Mouse (Mus musculus): ENCODE results near the gene Dach1. TPM values are rescaled to one million over a fixed set of nuclear protein-coding genes. Genes with fewer than 3 reads are reported as not detected.

Gene Dach1
- polyA plus RNA-seq (2012; rRNA removed), result 1.4 and 3.0 TPM in 2 replicates

DNA sequence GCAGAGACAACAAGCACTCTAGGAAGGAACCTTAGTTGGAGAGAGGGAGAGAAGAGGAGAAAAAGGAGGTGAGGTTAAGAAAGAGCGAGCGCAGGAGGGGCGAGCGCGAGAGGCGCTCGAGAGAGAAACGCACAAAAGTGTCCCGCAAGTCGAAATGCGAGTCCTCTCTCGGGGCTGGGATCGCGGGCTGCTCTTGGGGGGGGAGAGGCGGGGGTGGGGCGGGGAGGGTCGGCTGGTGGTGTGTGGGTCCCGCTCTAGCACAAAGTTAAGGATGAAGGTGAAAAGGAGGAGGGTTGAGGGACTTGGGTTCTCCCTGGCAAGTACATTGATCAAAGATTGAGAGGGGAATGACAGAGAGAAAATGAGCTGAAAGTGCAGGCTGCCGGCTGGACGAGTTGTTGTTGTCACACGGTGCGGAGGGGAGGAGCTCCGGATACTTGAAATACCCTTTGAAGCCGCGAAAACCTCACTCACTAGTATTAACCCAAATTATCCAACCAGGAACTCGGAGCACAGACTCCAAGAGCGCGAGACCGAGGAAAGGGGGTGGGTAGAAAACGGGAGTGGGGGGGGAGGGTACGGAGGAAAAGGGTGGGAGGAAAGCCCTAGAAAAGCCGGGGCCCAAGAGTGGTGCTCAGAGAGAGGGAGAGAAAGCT is at the start of gene Dach1:
TSS of gene Dach1 (minus strand) at position 345 of the 656 bp plus-strand sequence.
- H3K27ac ChIP-seq (ENCODE audit: insufficient read depth, low read length), result peak within 1 kb of the TSS; percentile 89; the same call in 1 of the 2 replicates
- H3K4me3 ChIP-seq (ENCODE audit: insufficient read depth, low read length), result peak within 1 kb of the TSS; percentile 62
- TF ChIP-seq POLR2A (IDR thresholded peaks at IDR 0.05; ENCODE audit: extremely low read depth, insufficient read depth, low read length) (no peak), CTCF (IDR thresholded peaks at IDR 0.05; ENCODE audit: extremely low read depth, insufficient read depth, low read length) (no peak)
- H3K4me1 ChIP-seq (ENCODE audit: control insufficient read depth, insufficient read depth, low read length), result no peaks in the 10 kb centered on the region

DNA sequence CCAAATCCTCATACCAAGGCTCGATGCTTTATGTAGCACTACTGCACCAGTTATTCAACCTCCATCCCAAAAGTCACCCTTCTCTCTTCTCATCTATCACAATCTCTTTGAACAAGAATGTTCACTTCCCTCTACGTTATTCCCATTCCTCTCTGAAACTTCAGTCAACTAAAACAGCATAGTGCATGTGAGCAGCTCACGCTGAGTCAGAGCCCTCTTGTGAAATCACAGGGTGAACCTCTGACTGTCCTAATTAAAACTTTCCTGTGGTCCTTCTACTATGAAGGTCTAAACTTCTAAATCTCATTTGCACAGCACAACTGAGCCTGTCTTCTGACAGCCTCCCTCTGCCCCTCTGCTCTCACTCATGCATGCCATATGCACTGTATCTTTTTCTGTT is 30.5 kb upstream of the Dach1 start:
- Histone ChIP-seq H3K4me3 (ENCODE audit: insufficient read depth, low read length) (no peak overlapping the region), H3K4me1 (ENCODE audit: control insufficient read depth, insufficient read depth, low read length) (no peaks in the 10 kb centered on the region), H3K27ac (ENCODE audit: insufficient read depth, low read length) (no peak overlapping the region)
- no peak for TF ChIP-seq POLR2A (IDR thresholded peaks at IDR 0.05; ENCODE audit: extremely low read depth, insufficient read depth, low read length)
- no peak for TF ChIP-seq CTCF (IDR thresholded peaks at IDR 0.05; ENCODE audit: extremely low read depth, insufficient read depth, low read length)

DNA sequence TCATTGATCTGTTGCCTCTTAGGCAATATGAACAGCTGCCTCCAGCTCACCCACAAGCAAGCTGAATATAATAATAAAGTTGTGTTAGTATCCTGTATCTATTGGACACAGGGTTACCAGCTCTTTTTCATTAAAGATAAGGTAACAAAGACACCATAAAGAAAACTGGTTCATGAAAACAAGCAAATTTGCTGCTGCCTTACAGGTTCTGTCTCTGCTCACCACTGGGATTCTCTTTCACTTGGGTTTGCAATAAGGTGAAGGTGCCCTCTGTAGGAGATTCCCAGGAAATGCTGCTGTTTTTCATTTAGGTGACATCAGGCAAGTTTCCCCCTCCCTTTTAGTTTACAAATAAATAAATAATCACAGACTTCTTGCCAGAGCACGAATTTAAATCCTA is 12.0 kb upstream of the Dach1 start:
- no peak overlapping the region for H3K27ac ChIP-seq (ENCODE audit: insufficient read depth, low read length)
- H3K4me3 ChIP-seq (ENCODE audit: insufficient read depth, low read length), result no peak overlapping the region
- no peaks in the 10 kb centered on the region for H3K4me1 ChIP-seq (ENCODE audit: control insufficient read depth, insufficient read depth, low read length)
- no peak for TF ChIP-seq POLR2A (IDR thresholded peaks at IDR 0.05; ENCODE audit: extremely low read depth, insufficient read depth, low read length)
- peak; percentile 62 for TF ChIP-seq CTCF (IDR thresholded peaks at IDR 0.05; ENCODE audit: extremely low read depth, insufficient read depth, low read length)

DNA sequence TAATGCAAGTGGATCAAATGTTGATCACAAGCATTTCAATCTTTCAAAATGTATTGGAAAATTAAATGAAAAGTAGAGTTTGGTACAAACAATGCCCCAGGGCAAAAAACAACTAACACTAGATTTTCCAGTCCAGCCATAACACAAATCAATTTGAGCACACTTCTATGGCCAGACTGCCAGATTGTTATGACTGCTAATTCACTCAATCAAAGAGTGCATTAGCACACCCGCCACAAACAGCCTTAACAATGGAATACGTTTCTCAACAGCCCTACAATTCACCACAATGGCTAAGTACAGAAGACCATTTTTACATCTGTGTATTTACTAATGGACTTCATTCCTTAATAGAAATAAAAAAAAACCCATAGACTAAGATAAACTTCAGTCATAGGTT is 4.3 kb upstream of the Dach1 start:
- H3K4me3 ChIP-seq (ENCODE audit: insufficient read depth, low read length), result no peak overlapping the region
- H3K4me1 ChIP-seq (ENCODE audit: control insufficient read depth, insufficient read depth, low read length), result no peaks in the 10 kb centered on the region
- no peak for TF ChIP-seq POLR2A (IDR thresholded peaks at IDR 0.05; ENCODE audit: extremely low read depth, insufficient read depth, low read length)
- no peak for TF ChIP-seq CTCF (IDR thresholded peaks at IDR 0.05; ENCODE audit: extremely low read depth, insufficient read depth, low read length)
- H3K27ac ChIP-seq (ENCODE audit: insufficient read depth, low read length), result no peak overlapping the region

DNA sequence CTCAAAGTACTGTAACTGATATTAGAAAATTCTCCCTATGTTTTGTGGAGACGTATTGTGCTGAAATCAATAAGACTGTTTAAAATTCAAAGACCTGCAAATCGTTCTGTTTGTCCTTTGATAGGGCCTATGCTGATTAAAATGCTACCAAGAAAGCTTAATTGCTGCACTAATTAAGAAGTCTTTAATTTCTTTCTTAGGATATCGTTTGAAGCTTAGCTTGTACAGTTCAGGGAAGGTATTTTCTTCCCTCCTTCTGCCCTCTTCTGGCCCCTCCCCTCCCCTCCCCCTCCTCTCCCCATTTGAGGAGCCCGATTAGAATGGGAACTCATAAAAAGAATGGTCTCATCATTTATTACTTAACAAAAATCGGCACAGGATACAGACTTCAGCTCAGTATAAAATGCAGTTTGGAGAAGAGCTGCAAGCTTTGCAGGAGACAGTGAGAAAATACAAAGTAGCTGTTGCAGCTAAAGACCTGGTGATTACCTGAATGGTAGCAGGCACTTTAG is 2.9 kb upstream of the Dach1 start:
- no peak overlapping the region for H3K4me3 ChIP-seq (ENCODE audit: insufficient read depth, low read length)
- H3K4me1 ChIP-seq (ENCODE audit: control insufficient read depth, insufficient read depth, low read length), result no peaks in the 10 kb centered on the region
- no peak overlapping the region for H3K27ac ChIP-seq (ENCODE audit: insufficient read depth, low read length)
- no peak for TF ChIP-seq POLR2A (IDR thresholded peaks at IDR 0.05; ENCODE audit: extremely low read depth, insufficient read depth, low read length)
- no peak for TF ChIP-seq CTCF (IDR thresholded peaks at IDR 0.05; ENCODE audit: extremely low read depth, insufficient read depth, low read length)

DNA sequence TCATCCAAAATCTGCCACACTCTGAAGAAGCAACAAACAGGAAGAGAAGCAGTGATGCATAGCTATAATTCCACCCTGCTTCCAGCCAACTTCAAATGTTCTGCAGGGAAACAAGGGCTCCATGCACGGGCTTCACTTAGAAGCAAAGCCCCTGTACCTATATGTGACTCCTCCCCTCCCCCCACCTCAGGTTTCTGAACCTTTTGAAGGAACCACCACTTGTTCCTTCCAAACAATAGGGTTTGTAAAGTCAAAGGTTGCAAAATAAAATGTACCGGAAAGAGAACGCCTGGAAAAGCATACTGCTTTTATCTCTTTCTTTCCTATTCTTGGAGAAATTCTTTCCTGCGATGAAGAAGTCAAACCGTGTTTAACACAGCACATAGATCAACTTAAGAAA is 2.3 kb upstream of the Dach1 start:
- H3K4me3 ChIP-seq (ENCODE audit: insufficient read depth, low read length), result no peak overlapping the region
- no peaks in the 10 kb centered on the region for H3K4me1 ChIP-seq (ENCODE audit: control insufficient read depth, insufficient read depth, low read length)
- TF ChIP-seq CTCF (IDR thresholded peaks at IDR 0.05; ENCODE audit: extremely low read depth, insufficient read depth, low read length) (no peak), POLR2A (IDR thresholded peaks at IDR 0.05; ENCODE audit: extremely low read depth, insufficient read depth, low read length) (no peak)
- no peak overlapping the region for H3K27ac ChIP-seq (ENCODE audit: insufficient read depth, low read length)

DNA sequence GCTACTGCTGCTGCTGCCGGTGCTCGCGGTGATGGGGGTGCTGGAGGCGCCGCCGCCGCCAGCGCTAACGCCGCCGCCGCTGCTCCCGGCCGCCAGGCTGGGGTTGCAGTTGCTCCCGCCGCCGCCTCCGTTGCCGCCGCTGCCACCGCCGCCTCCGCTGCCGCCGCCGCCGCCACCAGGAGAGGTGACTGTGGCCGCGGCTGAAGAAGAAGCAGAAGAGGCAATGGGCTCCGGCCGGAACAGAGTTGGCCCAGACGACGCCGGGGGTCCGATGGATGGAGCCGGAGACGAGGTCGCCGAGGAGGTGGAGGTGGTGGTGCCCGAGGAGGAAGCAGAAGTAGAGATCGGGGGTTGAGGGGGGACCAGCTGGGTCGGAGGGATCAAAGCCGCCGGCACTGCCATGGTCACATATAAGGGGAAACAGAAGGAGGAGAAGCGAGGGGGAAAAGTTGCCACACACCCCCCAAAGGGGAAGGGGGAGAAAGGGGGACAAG is 610 bp downstream of the Dach1 start:
- no peaks in the 10 kb centered on the region for H3K4me1 ChIP-seq (ENCODE audit: control insufficient read depth, insufficient read depth, low read length)
- H3K4me3 ChIP-seq (ENCODE audit: insufficient read depth, low read length), result peak overlapping the region; percentile 62
- no peak for TF ChIP-seq POLR2A (IDR thresholded peaks at IDR 0.05; ENCODE audit: extremely low read depth, insufficient read depth, low read length)
- no peak for TF ChIP-seq CTCF (IDR thresholded peaks at IDR 0.05; ENCODE audit: extremely low read depth, insufficient read depth, low read length)
- H3K27ac ChIP-seq (ENCODE audit: insufficient read depth, low read length), result peak overlapping the region; percentile 89; the same call in 1 of the 2 replicates

DNA sequence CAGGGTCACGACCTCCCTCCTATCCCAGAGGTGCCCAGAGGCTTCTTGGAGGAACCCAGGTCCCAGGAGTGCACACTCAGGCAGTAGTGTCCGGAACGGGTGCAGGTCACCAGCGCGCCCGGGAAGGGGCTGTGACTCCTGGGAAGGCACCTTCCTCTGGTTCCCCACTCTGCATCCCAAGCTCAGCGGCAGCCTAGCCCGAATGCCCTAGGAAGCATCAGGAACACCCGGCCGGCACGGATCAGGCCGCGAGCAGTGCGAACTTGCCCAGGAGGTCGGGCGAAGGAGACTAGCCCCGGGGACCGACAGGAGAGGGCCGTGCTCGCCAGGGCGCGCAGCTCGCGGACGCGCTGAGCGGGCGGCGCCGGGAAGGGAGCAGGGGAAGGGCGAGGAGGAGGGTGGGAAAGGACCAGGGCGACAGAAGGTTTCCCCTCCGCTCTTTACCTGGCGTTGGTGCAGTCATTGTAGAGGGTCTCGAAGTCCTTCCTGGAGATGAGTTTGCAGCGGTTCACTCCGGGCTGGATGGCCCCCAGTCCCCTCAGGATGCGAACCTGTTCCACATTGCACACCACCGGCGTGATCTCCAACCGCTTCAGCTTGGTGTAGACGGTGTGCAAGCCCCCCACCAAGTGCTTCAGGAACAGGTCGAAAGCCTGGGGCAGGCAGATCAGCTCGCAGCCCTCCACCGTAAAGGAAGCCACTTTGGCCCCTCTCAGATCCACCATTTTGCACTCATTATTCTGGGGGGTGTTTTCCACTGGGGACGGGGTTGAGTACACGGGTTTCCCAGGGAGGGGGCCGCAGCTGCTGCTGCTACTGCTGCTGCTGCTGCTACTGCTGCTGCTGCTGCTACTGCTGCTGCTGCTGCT is 1.3 kb downstream of the Dach1 start:
- TF ChIP-seq CTCF (IDR thresholded peaks at IDR 0.05; ENCODE audit: extremely low read depth, insufficient read depth, low read length) (no peak), POLR2A (IDR thresholded peaks at IDR 0.05; ENCODE audit: extremely low read depth, insufficient read depth, low read length) (no peak)

DNA sequence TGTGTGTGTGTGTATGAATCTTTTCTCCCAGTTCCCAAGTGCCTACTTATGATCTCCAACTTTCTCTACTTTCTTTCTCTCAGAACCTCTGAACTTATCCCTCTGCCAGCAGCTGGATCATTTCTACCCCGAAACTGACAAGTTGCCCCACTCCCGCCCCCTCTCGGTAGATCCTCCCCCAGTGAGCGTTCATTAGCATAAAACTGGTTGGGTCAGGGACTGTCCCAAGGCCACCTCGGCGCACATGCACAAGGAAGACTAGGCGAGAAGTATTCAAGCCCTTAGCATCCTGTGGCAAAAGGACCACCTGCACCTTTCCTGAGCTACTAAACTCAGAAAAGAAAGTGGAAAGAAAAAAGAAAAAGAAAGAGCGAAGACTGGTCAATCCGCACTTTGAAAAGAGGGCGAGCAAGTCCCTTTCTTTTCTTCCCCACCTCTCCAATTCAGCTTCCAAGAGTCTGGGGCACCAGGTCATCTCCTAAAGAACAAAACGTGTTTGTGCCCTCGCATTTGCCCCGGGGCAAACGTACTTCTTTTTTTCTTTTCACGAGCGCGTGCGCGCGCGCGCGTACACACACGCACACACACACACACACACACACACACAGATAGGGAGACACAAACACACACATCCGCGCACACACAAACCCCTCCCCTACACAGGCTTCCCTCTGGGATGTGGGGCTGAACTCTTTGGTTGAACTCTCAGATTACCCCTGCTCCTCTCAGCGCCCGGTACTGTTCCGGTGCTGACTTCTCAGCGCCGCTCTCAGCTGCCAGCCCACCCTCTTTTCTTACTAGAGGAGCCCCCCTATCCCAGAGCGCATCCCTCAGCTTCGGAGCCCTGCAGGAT is 2.2 kb downstream of the Dach1 start:
- Histone ChIP-seq H3K4me3 (ENCODE audit: insufficient read depth, low read length) (peak overlapping the region; percentile 62), H3K4me1 (ENCODE audit: control insufficient read depth, insufficient read depth, low read length) (no peaks in the 10 kb centered on the region), H3K27ac (ENCODE audit: insufficient read depth, low read length) (peak overlapping the region; percentile 5; the same call in 1 of the 2 replicates)
- TF ChIP-seq CTCF (IDR thresholded peaks at IDR 0.05; ENCODE audit: extremely low read depth, insufficient read depth, low read length), result no peak
- no peak for TF ChIP-seq POLR2A (IDR thresholded peaks at IDR 0.05; ENCODE audit: extremely low read depth, insufficient read depth, low read length)

More for the DNA sequence above, 1.3 kb downstream of the Dach1 start:
- H3K4me1 ChIP-seq (ENCODE audit: control insufficient read depth, insufficient read depth, low read length), result no peaks in the 10 kb centered on the region
- peak overlapping the region; percentile 62 for H3K4me3 ChIP-seq (ENCODE audit: insufficient read depth, low read length)
- peak overlapping the region; percentile 5 for H3K27ac ChIP-seq (ENCODE audit: insufficient read depth, low read length)
